Mouse (Mus musculus): ENCODE data around the gene Itpa.

- TF ChIP-seq CTCF (IDR thresholded peaks at IDR 0.05; ENCODE audit: control insufficient read depth, insufficient read depth, insufficient read length) (no peak), MYOD1 (IDR thresholded peaks at IDR 0.05; ENCODE audit: control insufficient read depth, insufficient read length, low read depth) (no peak), USF1 (IDR thresholded peaks at IDR 0.05; ENCODE audit: low read depth) (no peak)
Observed at GRCm38 (mm10) chr2:130727752-130728151, 60.3 kb downstream of the Itpa start.

Measured in C2C12 (cell line).